Mouse (Mus musculus) heart, embryonic 15.5 days (tissue): ENCODE data around the gene Usp12. TPM values are rescaled to one million over a fixed set of nuclear protein-coding genes. Genes with fewer than 3 reads are reported as not detected.

ENCODE experiments used
- ATAC-seq: fragments of 200-750 bp; cut with Nextera tagmentation; replicated peaks from 2 replicates; pipeline ENCODE4 v1.8.0; 2017; ENCODE audit warnings: low read depth, moderate TSS enrichment; ENCODE audit not compliant: insufficient number of reproducible peaks, insufficient read depth, low FRiP score
- H3K27ac ChIP-seq: fragments of 300-500 bp; sonication (generic); 2 replicates; pipeline ENCODE4 v1.5.1; 2015; ENCODE audit warnings: mild to moderate bottlenecking, inconsistent platforms
- H3K27me3 ChIP-seq: fragments of 300-500 bp; sonication (generic); 2 replicates; pipeline ENCODE4 v1.6.1; 2015; ENCODE audit warnings: inconsistent platforms
- H3K36me3 ChIP-seq: fragments of 300-500 bp; sonication (generic); 2 replicates; pipeline ENCODE4 v1.6.1; 2015; ENCODE audit warnings: mild to moderate bottlenecking, inconsistent platforms
- H3K4me1 ChIP-seq: fragments of 300-500 bp; sonication (generic); replicated peaks from 2 replicates; pipeline ENCODE4 v1.6.1; 2015; ENCODE audit warnings: inconsistent platforms
- H3K4me2 ChIP-seq: fragments of 300-500 bp; sonication (generic); 2 replicates; pipeline ENCODE4 v1.6.1; 2015; ENCODE audit warnings: inconsistent platforms, mild to moderate bottlenecking, moderate library complexity
- H3K4me3 ChIP-seq: fragments of 300-500 bp; sonication (generic); 2 replicates; pipeline ENCODE4 v1.5.1; 2015; ENCODE audit warnings: mild to moderate bottlenecking, inconsistent platforms
- H3K9ac ChIP-seq: fragments of 300-500 bp; sonication (generic); 2 replicates; pipeline ENCODE4 v1.6.1; 2015; ENCODE audit warnings: mild to moderate bottlenecking, inconsistent platforms
- H3K9me3 ChIP-seq: fragments of 300-500 bp; sonication (generic); replicated peaks from 2 replicates; pipeline ENCODE4 v1.6.1; 2016; ENCODE audit warnings: inconsistent platforms
- WGBS: fragments of 180-500 bp; shearing (Covaris S2); methylation state at CpG from one replicate; pipeline ENCODE4 v1.1.7; 2015; ENCODE audit warnings: mixed read lengths; 5-methylcytosine and 5-hydroxymethylcytosine counted together
- polyA plus RNA-seq: library from polyadenylated mRNA; unstranded; fragments of >200 nt; fragmentation: Nextera tagmentation; extraction: Ambion mirVana; gene quantifications from 2 replicates; pipeline ENCODE4 v1.2.1, GENCODE M21; 2015

Usp12 gene
- polyA plus RNA-seq, 1 experiment from 2014 or later, result 9.0 TPM

GRCm38 (mm10) chr5:146795728-146796127 lies 922 bp upstream of the Usp12 start:
- no peak for ATAC-seq
- no peaks in the 10 kb centered on the region for H3K36me3 ChIP-seq
- H3K9ac ChIP-seq, result no peak overlapping the region
- no peak overlapping the region for H3K4me3 ChIP-seq
- no peaks in the 10 kb centered on the region for H3K27me3 ChIP-seq
- H3K9me3 ChIP-seq, result no peaks in the 10 kb centered on the region
- H3K4me1 ChIP-seq, result peaks cover 28% of the 10 kb centered on the region
- 74% methylated on average over 13 of the region's 13 CpGs for WGBS
- H3K27ac ChIP-seq, result no peak overlapping the region
- H3K4me2 ChIP-seq, result no peak overlapping the region

- Histone ChIP-seq H3K27me3 (no peaks in the 10 kb centered on the region), H3K4me2 (peak overlapping the region; percentile 71), H3K4me1 (peaks cover 29% of the 10 kb centered on the region), H3K27ac (peak overlapping the region; percentile 92), H3K36me3 (no peaks in the 10 kb centered on the region), H3K9me3 (no peaks in the 10 kb centered on the region), H3K4me3 (peak overlapping the region; percentile 97), H3K9ac (peak overlapping the region; percentile 95)
- under 1% methylated on average over 83 of the region's 83 CpGs for WGBS
- ATAC-seq, result peak; percentile 45
Observed at GRCm38 (mm10) chr5:146794084-146794852, 538 bp downstream of the Usp12 start.

DNA sequence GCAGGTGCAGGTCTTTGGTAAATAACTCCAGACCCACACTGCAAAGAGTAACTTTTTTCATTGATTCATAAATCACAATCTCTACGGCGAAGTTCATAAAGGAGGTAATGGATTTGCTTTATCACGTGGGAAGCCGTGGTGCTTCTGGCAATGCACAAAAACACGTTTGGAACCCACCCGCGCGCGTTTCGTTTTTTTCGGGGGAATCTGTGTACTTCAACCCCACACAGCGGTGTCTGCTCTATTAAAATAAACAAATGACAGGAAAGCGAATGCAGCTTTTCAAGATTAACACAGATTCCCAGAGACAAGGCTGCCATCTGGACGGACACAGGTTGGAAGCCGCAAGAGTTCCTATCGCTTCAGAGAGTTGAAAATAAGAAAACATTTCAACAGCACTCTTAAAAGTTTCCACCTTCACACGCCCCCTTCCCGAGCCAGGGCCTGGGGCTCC lies 1.1 kb downstream of the Usp12 start:
- H3K9ac ChIP-seq, result peak overlapping the region; percentile 95
- ATAC-seq, result no peak
- H3K4me3 ChIP-seq, result peak overlapping the region; percentile 97
- H3K27ac ChIP-seq, result peak overlapping the region; percentile 92
- H3K27me3 ChIP-seq, result no peaks in the 10 kb centered on the region
- H3K36me3 ChIP-seq, result no peaks in the 10 kb centered on the region
- H3K9me3 ChIP-seq, result no peaks in the 10 kb centered on the region
- peaks cover 29% of the 10 kb centered on the region for H3K4me1 ChIP-seq
- WGBS, result 5% methylated on average over 18 of the region's 18 CpGs
- H3K4me2 ChIP-seq, result peak overlapping the region; percentile 71

GRCm38 (mm10) chr5:146792140-146792791 lies 2.5 kb downstream of the Usp12 start:
- no peaks in the 10 kb centered on the region for H3K27me3 ChIP-seq
- no peaks in the 10 kb centered on the region for H3K9me3 ChIP-seq
- ATAC-seq, result no peak
- H3K36me3 ChIP-seq, result no peaks in the 10 kb centered on the region
- H3K4me3 ChIP-seq, result no peak overlapping the region
- 60% methylated on average over 7 of the region's 7 CpGs for WGBS
- no peak overlapping the region for H3K9ac ChIP-seq
- peaks cover 29% of the 10 kb centered on the region for H3K4me1 ChIP-seq
- H3K27ac ChIP-seq, result no peak overlapping the region
- peak overlapping the region; percentile 71; the same call in 1 of the 2 replicates for H3K4me2 ChIP-seq

- peaks cover 29% of the 10 kb centered on the region for H3K4me1 ChIP-seq
- H3K36me3 ChIP-seq, result no peaks in the 10 kb centered on the region
- H3K4me3 ChIP-seq, result no peak overlapping the region
- no peak overlapping the region for H3K9ac ChIP-seq
- no peaks in the 10 kb centered on the region for H3K9me3 ChIP-seq
- H3K27ac ChIP-seq, result no peak overlapping the region
- H3K4me2 ChIP-seq, result no peak overlapping the region
- WGBS, result 67% methylated on average over 8 of the region's 8 CpGs
- no peak for ATAC-seq
- no peaks in the 10 kb centered on the region for H3K27me3 ChIP-seq
Observed at GRCm38 (mm10) chr5:146790944-146791343, 3.9 kb downstream of the Usp12 start.

DNA sequence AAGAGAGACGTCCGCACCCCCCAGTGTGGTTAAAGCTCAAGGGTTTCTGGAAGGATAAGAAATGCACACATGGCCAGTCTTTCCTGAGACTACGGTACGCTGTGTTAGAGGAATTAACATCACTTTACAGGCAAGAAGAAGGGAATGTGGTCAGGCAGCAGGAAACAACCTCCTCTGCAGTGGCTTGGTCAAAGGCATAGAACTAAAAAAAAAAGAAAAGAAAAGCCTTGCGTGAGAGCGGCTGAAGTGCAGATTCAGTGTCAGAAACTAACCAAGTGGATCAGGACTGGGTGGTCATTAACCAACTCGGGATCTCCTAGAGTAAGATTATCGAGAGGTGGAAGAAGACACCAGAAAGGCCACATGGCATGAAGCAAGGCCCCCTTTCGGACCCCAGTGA lies 5.4 kb downstream of the Usp12 start:
- Histone ChIP-seq H3K4me3 (no peak overlapping the region), H3K27me3 (no peaks in the 10 kb centered on the region), H3K27ac (no peak overlapping the region), H3K36me3 (no peaks in the 10 kb centered on the region), H3K4me1 (peaks cover 29% of the 10 kb centered on the region), H3K9ac (no peak overlapping the region), H3K4me2 (no peak overlapping the region), H3K9me3 (no peaks in the 10 kb centered on the region)
- WGBS, result 79% methylated on average over 9 of the region's 9 CpGs
- no peak for ATAC-seq

- Histone ChIP-seq H3K4me3 (no peak overlapping the region), H3K36me3 (no peaks in the 10 kb centered on the region), H3K27me3 (no peaks in the 10 kb centered on the region), H3K9ac (no peak overlapping the region), H3K9me3 (no peaks in the 10 kb centered on the region), H3K4me2 (no peak overlapping the region), H3K27ac (no peak overlapping the region), H3K4me1 (peaks cover 16% of the 10 kb centered on the region)
- 73% methylated on average over 8 of the region's 8 CpGs for WGBS
- no peak for ATAC-seq
Observed at GRCm38 (mm10) chr5:146786123-146786522, 8.7 kb downstream of the Usp12 start.

DNA sequence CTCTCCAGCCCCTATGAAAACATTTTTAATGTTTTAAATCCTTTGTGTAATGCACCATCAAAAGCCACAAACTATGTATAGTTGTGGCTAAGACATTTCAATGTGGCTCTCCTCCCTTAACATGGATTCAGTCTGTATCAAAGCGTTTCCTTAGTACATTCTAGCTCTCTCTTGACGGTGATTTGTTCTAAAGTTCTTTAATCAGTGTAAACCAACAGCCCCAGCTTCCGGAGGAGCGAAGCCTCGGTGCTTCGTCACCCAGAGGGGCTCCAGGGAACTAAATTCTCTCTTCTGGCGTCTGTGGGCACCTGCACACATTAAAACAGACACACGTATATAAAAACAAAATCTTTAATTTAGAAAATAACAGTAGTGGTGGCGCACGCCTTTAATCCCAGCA lies 10.9 kb downstream of the Usp12 start:
- H3K36me3 ChIP-seq, result no peaks in the 10 kb centered on the region
- no peak overlapping the region for H3K27ac ChIP-seq
- H3K9ac ChIP-seq, result no peak overlapping the region
- WGBS, result 93% methylated on average over 10 of the region's 10 CpGs
- no peaks in the 10 kb centered on the region for H3K9me3 ChIP-seq
- H3K4me2 ChIP-seq, result no peak overlapping the region
- H3K4me3 ChIP-seq, result no peak overlapping the region
- H3K4me1 ChIP-seq, result peaks cover 17% of the 10 kb centered on the region
- no peak for ATAC-seq
- no peaks in the 10 kb centered on the region for H3K27me3 ChIP-seq

DNA sequence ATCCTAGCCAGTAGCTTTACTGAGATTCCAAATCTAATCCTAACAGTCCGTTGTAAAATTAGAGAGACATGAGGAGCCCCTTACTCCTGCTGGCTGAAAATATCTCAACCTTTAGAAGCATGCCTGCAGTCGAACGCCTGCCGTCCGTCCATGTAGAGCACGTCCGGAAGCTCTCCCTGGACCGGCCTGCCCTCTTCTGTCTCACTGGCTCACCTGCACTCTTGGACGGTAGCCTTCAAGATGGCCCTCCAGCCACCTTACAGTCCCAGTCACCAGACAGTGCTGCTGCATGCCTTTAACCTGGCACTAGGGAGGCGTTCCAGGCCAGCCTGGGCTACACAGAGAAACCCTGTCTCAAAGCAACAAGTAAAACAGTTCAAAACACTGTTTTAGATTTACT lies 11.5 kb downstream of the Usp12 start:
- 73% methylated on average over 10 of the region's 10 CpGs for WGBS
- no peak overlapping the region for H3K27ac ChIP-seq
- no peaks in the 10 kb centered on the region for H3K9me3 ChIP-seq
- H3K4me2 ChIP-seq, result no peak overlapping the region
- H3K4me1 ChIP-seq, result peaks cover 17% of the 10 kb centered on the region
- H3K27me3 ChIP-seq, result no peaks in the 10 kb centered on the region
- no peak for ATAC-seq
- no peak overlapping the region for H3K9ac ChIP-seq
- H3K4me3 ChIP-seq, result no peak overlapping the region
- no peaks in the 10 kb centered on the region for H3K36me3 ChIP-seq

DNA sequence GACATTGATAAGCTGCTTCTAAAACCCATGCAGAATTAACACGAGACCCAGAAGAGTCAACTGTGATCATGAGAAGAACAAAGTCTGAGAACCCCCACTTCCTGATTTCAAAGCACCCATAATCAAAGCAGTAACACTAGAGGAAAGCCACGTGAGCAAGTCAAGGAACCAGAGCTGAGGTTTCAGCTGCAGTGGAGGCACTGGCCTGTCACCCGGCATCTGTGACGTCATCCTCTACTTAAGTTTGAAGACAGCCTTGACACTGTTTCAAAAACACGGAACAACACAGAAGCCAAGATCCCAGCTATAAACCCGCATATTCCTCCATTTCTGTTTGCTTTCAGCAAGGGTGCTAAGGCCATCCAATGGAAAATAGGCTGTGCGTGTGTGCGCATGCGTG lies 13.1 kb downstream of the Usp12 start:
- Histone ChIP-seq H3K27me3 (no peaks in the 10 kb centered on the region), H3K4me2 (no peak overlapping the region), H3K4me3 (no peak overlapping the region), H3K9ac (no peak overlapping the region), H3K9me3 (no peaks in the 10 kb centered on the region), H3K36me3 (no peaks in the 10 kb centered on the region), H3K27ac (no peak overlapping the region), H3K4me1 (peaks cover 17% of the 10 kb centered on the region)
- 57% methylated on average over 9 of the region's 9 CpGs for WGBS
- ATAC-seq, result no peak

GRCm38 (mm10) chr5:146779931-146780330 lies 14.9 kb downstream of the Usp12 start:
- ATAC-seq, result no peak
- Histone ChIP-seq H3K4me1 (peaks cover 17% of the 10 kb centered on the region), H3K4me3 (no peak overlapping the region), H3K9ac (no peak overlapping the region), H3K9me3 (no peaks in the 10 kb centered on the region), H3K27ac (no peak overlapping the region), H3K27me3 (no peaks in the 10 kb centered on the region), H3K36me3 (no peaks in the 10 kb centered on the region), H3K4me2 (no peak overlapping the region)
- 72% methylated on average over 5 of the region's 5 CpGs for WGBS
